Mouse (Mus musculus): ENCODE data around the gene Adgrf1. TPM values are rescaled to one million over a fixed set of nuclear protein-coding genes. Genes with fewer than 3 reads are reported as not detected.

The Adgrf1 gene
- polyA plus RNA-seq, 1 experiment, result not detected

DNA sequence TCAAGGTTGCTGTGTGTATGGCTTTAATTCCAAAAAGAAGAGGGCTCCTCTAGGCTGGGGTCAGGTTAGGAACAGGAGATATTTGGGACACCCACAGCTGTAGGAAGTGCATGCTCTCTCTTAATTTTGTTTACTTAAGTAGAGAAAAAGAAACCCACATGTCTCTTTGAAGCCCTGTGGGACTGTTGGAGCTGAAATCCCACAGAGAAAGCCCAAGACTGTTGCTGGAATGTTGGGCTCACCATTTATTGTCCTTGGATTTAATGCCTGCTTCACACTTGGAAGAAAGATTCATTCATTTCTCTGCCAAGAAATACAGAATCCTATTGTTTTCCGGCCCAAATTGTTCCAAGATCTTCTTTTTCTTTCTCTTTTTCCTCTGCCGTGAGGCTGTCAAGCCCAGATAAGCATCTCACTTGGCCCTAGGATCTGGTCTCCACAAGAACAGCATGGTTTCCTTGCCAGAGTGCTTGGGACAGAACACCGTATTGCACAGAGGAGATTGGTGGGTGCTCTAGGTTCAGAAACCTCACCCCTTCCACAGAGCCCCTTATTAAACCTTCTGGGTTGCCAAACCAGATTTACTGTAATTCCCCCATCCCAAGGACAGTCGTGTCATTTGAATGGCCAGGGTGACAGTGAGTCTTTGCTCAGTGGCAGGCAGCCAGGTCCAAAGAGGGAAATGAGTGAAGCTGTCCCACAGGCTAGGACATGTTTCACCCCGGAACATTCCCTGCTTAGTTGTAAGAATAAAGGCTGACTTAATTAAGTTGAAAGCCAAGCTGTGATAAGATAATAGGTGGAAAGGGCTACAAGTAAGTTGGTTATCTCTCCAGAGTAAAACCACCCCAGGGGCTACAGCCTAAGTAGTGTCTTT, 18.6 kb upstream of the Adgrf1 start:
- Histone ChIP-seq H3K4me3 (ENCODE audit: low read depth, low read length) (no peak overlapping the region), H3K4me1 (ENCODE audit: control insufficient read depth, insufficient read depth, low read length) (no peaks in the 10 kb centered on the region), H3K9me3 (replicated peaks; ENCODE audit: control insufficient read depth, insufficient read depth, low read length, poor library complexity, severe bottlenecking) (no peaks in the 10 kb centered on the region), H3K27ac (ENCODE audit: insufficient read depth, low read length) (no peak overlapping the region), H3K9ac (ENCODE audit: low read depth, poor library complexity, severe bottlenecking) (no peak overlapping the region), H3K36me3 (ENCODE audit: control insufficient read depth, insufficient read depth, low read length, poor library complexity, severe bottlenecking) (no peaks in the 10 kb centered on the region), H3K27me3 (ENCODE audit: control insufficient read depth, insufficient read depth, low read length, poor library complexity, severe bottlenecking) (no peaks in the 10 kb centered on the region)
- TF ChIP-seq EP300 (IDR thresholded peaks at IDR 0.05; ENCODE audit: insufficient read depth, low read depth, low read length) (no peak), CTCF (IDR thresholded peaks at IDR 0.05; ENCODE audit: low read depth, low read length) (no peak), POLR2A (IDR thresholded peaks at IDR 0.05; ENCODE audit: insufficient read depth, low read length) (no peak)

GRCm38 (mm10) chr17:43252846-43253245, 17.3 kb upstream of the Adgrf1 start:
- no peak for TF ChIP-seq POLR2A (IDR thresholded peaks at IDR 0.05; ENCODE audit: insufficient read depth, low read length)
- TF ChIP-seq CTCF (IDR thresholded peaks at IDR 0.05; ENCODE audit: low read depth, low read length), result no peak
- no peak for TF ChIP-seq EP300 (IDR thresholded peaks at IDR 0.05; ENCODE audit: insufficient read depth, low read depth, low read length)
- Histone ChIP-seq H3K27me3 (ENCODE audit: control insufficient read depth, insufficient read depth, low read length, poor library complexity, severe bottlenecking) (no peaks in the 10 kb centered on the region), H3K27ac (ENCODE audit: insufficient read depth, low read length) (no peak overlapping the region), H3K9ac (ENCODE audit: low read depth, poor library complexity, severe bottlenecking) (no peak overlapping the region), H3K4me3 (ENCODE audit: low read depth, low read length) (no peak overlapping the region), H3K4me1 (ENCODE audit: control insufficient read depth, insufficient read depth, low read length) (no peaks in the 10 kb centered on the region), H3K36me3 (ENCODE audit: control insufficient read depth, insufficient read depth, low read length, poor library complexity, severe bottlenecking) (no peaks in the 10 kb centered on the region), H3K9me3 (replicated peaks; ENCODE audit: control insufficient read depth, insufficient read depth, low read length, poor library complexity, severe bottlenecking) (no peaks in the 10 kb centered on the region)

- TF ChIP-seq EP300 (IDR thresholded peaks at IDR 0.05; ENCODE audit: insufficient read depth, low read depth, low read length) (no peak), CTCF (IDR thresholded peaks at IDR 0.05; ENCODE audit: low read depth, low read length) (no peak), POLR2A (IDR thresholded peaks at IDR 0.05; ENCODE audit: insufficient read depth, low read length) (no peak)
Observed at GRCm38 (mm10) chr17:43254261-43254660, 15.9 kb upstream of the Adgrf1 start.

GRCm38 (mm10) chr17:43256536-43257135, 13.5 kb upstream of the Adgrf1 start:
- no peak for TF ChIP-seq CTCF (IDR thresholded peaks at IDR 0.05; ENCODE audit: low read depth, low read length)
- TF ChIP-seq POLR2A (IDR thresholded peaks at IDR 0.05; ENCODE audit: insufficient read depth, low read length), result no peak
- TF ChIP-seq EP300 (IDR thresholded peaks at IDR 0.05; ENCODE audit: insufficient read depth, low read depth, low read length), result no peak
- Histone ChIP-seq H3K4me3 (ENCODE audit: low read depth, low read length) (no peak overlapping the region), H3K27me3 (ENCODE audit: control insufficient read depth, insufficient read depth, low read length, poor library complexity, severe bottlenecking) (no peaks in the 10 kb centered on the region), H3K27ac (ENCODE audit: insufficient read depth, low read length) (no peak overlapping the region), H3K9me3 (replicated peaks; ENCODE audit: control insufficient read depth, insufficient read depth, low read length, poor library complexity, severe bottlenecking) (no peaks in the 10 kb centered on the region), H3K4me1 (ENCODE audit: control insufficient read depth, insufficient read depth, low read length) (no peaks in the 10 kb centered on the region), H3K36me3 (ENCODE audit: control insufficient read depth, insufficient read depth, low read length, poor library complexity, severe bottlenecking) (no peaks in the 10 kb centered on the region), H3K9ac (ENCODE audit: low read depth, poor library complexity, severe bottlenecking) (no peak overlapping the region)

More at GRCm38 (mm10) chr17:43254261-43254660, 15.9 kb upstream of the Adgrf1 start:
- Histone ChIP-seq H3K4me1 (ENCODE audit: control insufficient read depth, insufficient read depth, low read length) (no peaks in the 10 kb centered on the region), H3K9me3 (replicated peaks; ENCODE audit: control insufficient read depth, insufficient read depth, low read length, poor library complexity, severe bottlenecking) (no peaks in the 10 kb centered on the region), H3K27ac (ENCODE audit: insufficient read depth, low read length) (no peak overlapping the region), H3K36me3 (ENCODE audit: control insufficient read depth, insufficient read depth, low read length, poor library complexity, severe bottlenecking) (no peaks in the 10 kb centered on the region), H3K9ac (ENCODE audit: low read depth, poor library complexity, severe bottlenecking) (no peak overlapping the region), H3K4me3 (ENCODE audit: low read depth, low read length) (no peak overlapping the region), H3K27me3 (ENCODE audit: control insufficient read depth, insufficient read depth, low read length, poor library complexity, severe bottlenecking) (no peaks in the 10 kb centered on the region)

DNA sequence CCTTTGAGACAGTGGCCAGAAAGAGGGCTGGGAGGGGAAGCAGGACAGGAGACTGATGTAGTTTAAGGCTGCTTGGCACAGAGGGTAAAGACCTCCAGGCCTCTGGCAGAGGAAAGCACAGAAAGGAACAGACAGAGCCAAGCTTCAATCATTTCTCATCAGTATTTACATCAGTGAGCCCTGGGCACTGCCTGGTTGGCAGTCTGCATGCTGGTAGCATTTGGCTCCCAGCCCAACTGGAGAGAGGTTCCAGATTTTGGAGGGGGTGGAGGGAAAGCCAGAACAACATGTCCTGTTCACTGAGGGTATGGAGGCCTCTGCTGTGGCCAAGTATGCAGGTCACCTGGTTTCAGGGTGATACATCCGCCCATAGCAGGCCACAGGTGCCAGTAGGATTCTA, 12.4 kb upstream of the Adgrf1 start:
- no peak overlapping the region for H3K9ac ChIP-seq (ENCODE audit: low read depth, poor library complexity, severe bottlenecking)
- H3K4me1 ChIP-seq (ENCODE audit: control insufficient read depth, insufficient read depth, low read length), result no peaks in the 10 kb centered on the region
- no peaks in the 10 kb centered on the region for H3K36me3 ChIP-seq (ENCODE audit: control insufficient read depth, insufficient read depth, low read length, poor library complexity, severe bottlenecking)
- H3K9me3 ChIP-seq (replicated peaks; ENCODE audit: control insufficient read depth, insufficient read depth, low read length, poor library complexity, severe bottlenecking), result 0 out of 2 replicates have a peak, but pooled peaks cover 3% of the 10 kb centered on the region
- no peak overlapping the region for H3K27ac ChIP-seq (ENCODE audit: insufficient read depth, low read length)
- no peak overlapping the region for H3K4me3 ChIP-seq (ENCODE audit: low read depth, low read length)
- TF ChIP-seq EP300 (IDR thresholded peaks at IDR 0.05; ENCODE audit: insufficient read depth, low read depth, low read length) (no peak), POLR2A (IDR thresholded peaks at IDR 0.05; ENCODE audit: insufficient read depth, low read length) (no peak), CTCF (IDR thresholded peaks at IDR 0.05; ENCODE audit: low read depth, low read length) (no peak)
- H3K27me3 ChIP-seq (ENCODE audit: control insufficient read depth, insufficient read depth, low read length, poor library complexity, severe bottlenecking), result no peaks in the 10 kb centered on the region

- no peaks in the 10 kb centered on the region for H3K27me3 ChIP-seq (ENCODE audit: control insufficient read depth, insufficient read depth, low read length, poor library complexity, severe bottlenecking)
- H3K27ac ChIP-seq (ENCODE audit: insufficient read depth, low read length), result no peak overlapping the region
- H3K9ac ChIP-seq (ENCODE audit: low read depth, poor library complexity, severe bottlenecking), result no peak overlapping the region
- TF ChIP-seq POLR2A (IDR thresholded peaks at IDR 0.05; ENCODE audit: insufficient read depth, low read length) (no peak), CTCF (IDR thresholded peaks at IDR 0.05; ENCODE audit: low read depth, low read length) (no peak), EP300 (IDR thresholded peaks at IDR 0.05; ENCODE audit: insufficient read depth, low read depth, low read length) (no peak)
- no peaks in the 10 kb centered on the region for H3K36me3 ChIP-seq (ENCODE audit: control insufficient read depth, insufficient read depth, low read length, poor library complexity, severe bottlenecking)
- H3K4me1 ChIP-seq (ENCODE audit: control insufficient read depth, insufficient read depth, low read length), result no peaks in the 10 kb centered on the region
- H3K4me3 ChIP-seq (ENCODE audit: low read depth, low read length), result no peak overlapping the region
- H3K9me3 ChIP-seq (replicated peaks; ENCODE audit: control insufficient read depth, insufficient read depth, low read length, poor library complexity, severe bottlenecking), result peaks cover 3% of the 10 kb centered on the region; the same call in 1 of the 2 replicates
Observed at GRCm38 (mm10) chr17:43261937-43262336, 8.2 kb upstream of the Adgrf1 start.
